Mouse (Mus musculus) hindbrain, embryonic 12.5 days (tissue): ENCODE data around the gene Slc36a3. TPM values are rescaled to one million over a fixed set of nuclear protein-coding genes. Genes with fewer than 3 reads are reported as not detected.

ENCODE experiments used
- ATAC-seq: fragments of 200-750 bp; cut with Nextera tagmentation; 2 replicates; pipeline ENCODE4 v1.8.0; 2017; ENCODE audit warnings: moderate TSS enrichment; ENCODE audit not compliant: low FRiP score
- H3K27ac ChIP-seq: fragments of 300-500 bp; sonication (generic); 2 replicates; pipeline ENCODE4 v1.5.1; 2016; ENCODE audit warnings: mild to moderate bottlenecking
- H3K27me3 ChIP-seq: fragments of 300-500 bp; sonication (generic); 2 replicates; pipeline ENCODE4 v1.6.1; 2016; ENCODE audit warnings: mild to moderate bottlenecking
- H3K36me3 ChIP-seq: fragments of 300-500 bp; sonication (generic); 2 replicates; pipeline ENCODE4 v1.6.1; 2016; ENCODE audit warnings: mild to moderate bottlenecking
- H3K4me1 ChIP-seq: fragments of 300-500 bp; sonication (generic); 2 replicates; pipeline ENCODE4 v1.6.1; 2016
- H3K4me2 ChIP-seq: fragments of 300-500 bp; sonication (generic); replicated peaks from 2 replicates; pipeline ENCODE4 v1.6.1; 2016; ENCODE audit warnings: mild to moderate bottlenecking
- H3K4me3 ChIP-seq: fragments of 300-500 bp; sonication (generic); 2 replicates; pipeline ENCODE4 v1.5.1; 2016; ENCODE audit warnings: mild to moderate bottlenecking
- H3K9ac ChIP-seq: fragments of 300-500 bp; sonication (generic); 2 replicates; pipeline ENCODE4 v1.6.1; 2016; ENCODE audit warnings: mild to moderate bottlenecking, moderate library complexity
- H3K9me3 ChIP-seq: fragments of 300-500 bp; sonication (generic); replicated peaks from 2 replicates; pipeline ENCODE4 v1.6.1; 2016; ENCODE audit warnings: mild to moderate bottlenecking
- WGBS: fragments of 180-500 bp; shearing (Covaris S2); methylation state at CpG from one replicate; pipeline ENCODE4 v1.1.7; 2016; 5-methylcytosine and 5-hydroxymethylcytosine counted together
- polyA plus RNA-seq: library from polyadenylated mRNA; unstranded; fragments of >200 nt; fragmentation: Nextera tagmentation; extraction: Ambion mirVana; gene quantifications from 2 replicates; pipeline ENCODE4 v1.2.1, GENCODE M21; 2016

Slc36a3 gene
- polyA plus RNA-seq, 1 experiment from 2014 or later: not detected

DNA sequence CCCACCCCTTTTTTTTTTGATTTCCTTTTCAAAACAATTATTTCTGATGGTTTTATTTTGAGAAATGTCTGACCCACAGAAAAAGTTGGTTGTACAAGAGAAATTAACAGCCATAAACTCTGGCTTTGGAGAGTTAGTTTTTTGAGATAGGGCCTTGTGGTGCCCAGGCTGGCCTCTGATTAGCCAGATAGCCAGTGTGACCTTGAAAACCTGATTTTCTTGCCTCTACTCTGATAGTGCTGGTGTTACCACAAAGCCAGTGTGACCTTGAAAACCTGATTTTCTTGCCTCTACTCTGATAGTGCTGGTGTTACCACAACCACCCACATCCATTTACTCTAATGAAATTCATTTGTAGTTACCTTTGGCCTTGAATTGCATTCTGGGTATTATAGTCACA is 13.9 kb downstream of the Slc36a3 start:
- H3K4me1 ChIP-seq: no peaks in the 10 kb centered on the region
- no peaks in the 10 kb centered on the region for H3K9me3 ChIP-seq
- no peak overlapping the region for H3K9ac ChIP-seq
- H3K36me3 ChIP-seq: no peaks in the 10 kb centered on the region
- H3K27ac ChIP-seq: no peak overlapping the region
- no peaks in the 10 kb centered on the region for H3K27me3 ChIP-seq
- H3K4me2 ChIP-seq: no peak overlapping the region
- no peak overlapping the region for H3K4me3 ChIP-seq
- ATAC-seq: no peak

- WGBS: 82% methylated on average over 15 of the region's 15 CpGs
- no peaks in the 10 kb centered on the region for H3K9me3 ChIP-seq
- no peaks in the 10 kb centered on the region for H3K27me3 ChIP-seq
- H3K4me2 ChIP-seq: no peak overlapping the region
- no peak overlapping the region for H3K9ac ChIP-seq
- H3K27ac ChIP-seq: no peak overlapping the region
- no peaks in the 10 kb centered on the region for H3K4me1 ChIP-seq
- no peaks in the 10 kb centered on the region for H3K36me3 ChIP-seq
- no peak for ATAC-seq
- H3K4me3 ChIP-seq: no peak overlapping the region
Observed at GRCm38 (mm10) chr11:55136770-55137547, 14.5 kb downstream of the Slc36a3 start.

GRCm38 (mm10) chr11:55134871-55135270 is 16.6 kb downstream of the Slc36a3 start:
- WGBS: 90% methylated on average over 5 of the region's 5 CpGs
- no peak for ATAC-seq
- H3K27me3 ChIP-seq: no peaks in the 10 kb centered on the region
- H3K4me1 ChIP-seq: no peaks in the 10 kb centered on the region
- no peak overlapping the region for H3K4me2 ChIP-seq
- H3K9ac ChIP-seq: no peak overlapping the region
- H3K4me3 ChIP-seq: no peak overlapping the region
- no peaks in the 10 kb centered on the region for H3K36me3 ChIP-seq
- H3K27ac ChIP-seq: no peak overlapping the region
- no peaks in the 10 kb centered on the region for H3K9me3 ChIP-seq

DNA sequence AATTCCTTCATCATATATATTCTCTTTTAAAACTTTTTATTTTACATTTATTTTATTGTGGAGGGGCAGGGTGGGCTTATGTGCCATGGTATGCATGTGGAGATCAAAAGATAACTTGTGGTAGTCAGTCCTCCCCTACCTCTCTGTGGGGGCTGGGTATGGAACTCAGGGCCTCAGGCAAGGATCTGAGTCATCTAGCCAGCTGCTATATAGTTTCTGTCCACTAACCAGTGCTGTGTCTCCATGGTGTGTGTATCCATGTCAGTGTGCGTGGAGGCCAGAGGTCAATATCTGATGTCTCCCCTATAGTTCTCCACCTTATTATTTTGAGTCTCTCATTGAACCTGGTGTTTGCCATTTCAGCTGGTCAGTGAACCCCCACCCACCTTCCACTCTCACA is 17.1 kb downstream of the Slc36a3 start:
- Histone ChIP-seq H3K4me3 (no peak overlapping the region), H3K27ac (no peak overlapping the region), H3K4me2 (no peak overlapping the region), H3K4me1 (no peaks in the 10 kb centered on the region), H3K27me3 (no peaks in the 10 kb centered on the region), H3K9ac (no peak overlapping the region), H3K36me3 (no peaks in the 10 kb centered on the region), H3K9me3 (no peaks in the 10 kb centered on the region)
- ATAC-seq: no peak
- WGBS: 86% methylated on average over 1 of the region's 1 CpGs

DNA sequence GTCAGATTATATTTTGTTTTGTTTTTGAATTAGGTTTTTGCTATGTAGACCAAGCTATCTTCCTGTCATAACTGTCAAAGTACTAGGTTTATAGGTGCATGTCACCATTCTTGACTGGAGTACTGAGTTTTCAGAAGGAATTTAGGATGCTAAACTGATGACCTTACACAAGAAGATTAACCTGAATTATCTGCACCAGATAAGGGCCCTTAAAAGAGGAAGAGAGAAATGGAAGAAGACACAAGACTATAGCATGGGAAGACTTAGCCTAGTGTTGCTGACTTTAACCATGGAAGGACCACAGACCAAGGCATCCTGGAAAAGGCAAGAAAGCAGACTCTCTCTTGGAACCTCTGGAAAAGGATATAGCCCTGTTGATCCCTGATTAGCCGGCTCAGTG is 18.3 kb downstream of the Slc36a3 start:
- 94% methylated on average over 1 of the region's 1 CpGs for WGBS
- ATAC-seq: no peak

DNA sequence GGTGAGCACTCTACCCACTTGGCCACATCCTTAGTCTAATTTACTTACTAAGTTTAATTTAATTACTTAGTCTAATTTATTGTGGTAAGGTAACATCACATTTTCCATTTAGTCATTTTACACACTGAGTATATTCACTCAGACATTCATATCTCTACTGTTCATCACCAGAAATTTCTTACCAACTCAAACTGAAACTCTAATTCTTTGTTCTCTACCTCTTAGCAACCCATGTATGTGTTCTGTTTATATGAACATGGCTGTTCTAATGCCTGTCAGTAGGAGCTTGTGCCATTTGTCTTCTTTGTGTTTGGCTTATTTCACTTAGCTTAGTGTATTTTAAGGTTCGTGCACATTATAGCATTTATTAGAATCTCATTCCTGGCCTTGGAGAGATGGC is 19.6 kb downstream of the Slc36a3 start:
- Histone ChIP-seq H3K9me3 (no peaks in the 10 kb centered on the region), H3K4me1 (no peaks in the 10 kb centered on the region), H3K4me3 (no peak overlapping the region), H3K27ac (no peak overlapping the region), H3K4me2 (no peak overlapping the region), H3K9ac (no peak overlapping the region), H3K36me3 (no peaks in the 10 kb centered on the region), H3K27me3 (no peaks in the 10 kb centered on the region)
- no peak for ATAC-seq
- WGBS: 91% methylated on average over 1 of the region's 1 CpGs

More for the DNA sequence above, 18.3 kb downstream of the Slc36a3 start:
- Histone ChIP-seq H3K4me3 (no peak overlapping the region), H3K27me3 (no peaks in the 10 kb centered on the region), H3K4me2 (no peak overlapping the region), H3K4me1 (no peaks in the 10 kb centered on the region), H3K9me3 (no peaks in the 10 kb centered on the region), H3K36me3 (no peaks in the 10 kb centered on the region), H3K27ac (no peak overlapping the region), H3K9ac (no peak overlapping the region)

- H3K9me3 ChIP-seq: no peaks in the 10 kb centered on the region
- H3K27me3 ChIP-seq: no peaks in the 10 kb centered on the region
- H3K36me3 ChIP-seq: no peaks in the 10 kb centered on the region
- H3K4me2 ChIP-seq: no peak overlapping the region
- no peaks in the 10 kb centered on the region for H3K4me1 ChIP-seq
- no peak for ATAC-seq
- H3K9ac ChIP-seq: no peak overlapping the region
- H3K4me3 ChIP-seq: no peak overlapping the region
- H3K27ac ChIP-seq: no peak overlapping the region
- 89% methylated on average over 11 of the region's 11 CpGs for WGBS
Observed at GRCm38 (mm10) chr11:55131077-55131742, 20.3 kb downstream of the Slc36a3 start.

DNA sequence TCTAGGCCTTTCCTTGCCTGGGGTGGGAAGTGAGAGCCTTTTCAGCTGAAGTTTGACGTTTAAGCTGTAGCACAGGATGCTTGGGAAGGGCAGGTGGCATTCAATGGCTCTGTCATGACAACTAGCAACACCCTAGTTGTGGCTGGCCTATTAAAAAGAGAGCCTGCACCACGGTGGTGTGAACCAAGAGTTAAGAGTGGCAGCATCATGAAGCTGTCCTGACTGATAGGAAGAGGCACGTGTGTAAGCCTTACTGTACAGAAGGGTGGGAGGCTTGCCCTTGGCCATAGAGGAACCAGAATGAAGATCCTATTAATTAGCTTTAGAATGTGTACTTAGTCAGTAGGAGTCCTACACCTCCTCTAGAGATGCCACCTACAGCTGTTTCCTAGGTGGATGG is 23.1 kb downstream of the Slc36a3 start:
- 75% methylated on average over 3 of the region's 3 CpGs for WGBS
- Histone ChIP-seq H3K36me3 (no peaks in the 10 kb centered on the region), H3K27me3 (no peaks in the 10 kb centered on the region), H3K4me3 (no peak overlapping the region), H3K4me2 (no peak overlapping the region), H3K27ac (no peak overlapping the region), H3K9me3 (no peaks in the 10 kb centered on the region), H3K4me1 (no peaks in the 10 kb centered on the region), H3K9ac (no peak overlapping the region)
- no peak for ATAC-seq

DNA sequence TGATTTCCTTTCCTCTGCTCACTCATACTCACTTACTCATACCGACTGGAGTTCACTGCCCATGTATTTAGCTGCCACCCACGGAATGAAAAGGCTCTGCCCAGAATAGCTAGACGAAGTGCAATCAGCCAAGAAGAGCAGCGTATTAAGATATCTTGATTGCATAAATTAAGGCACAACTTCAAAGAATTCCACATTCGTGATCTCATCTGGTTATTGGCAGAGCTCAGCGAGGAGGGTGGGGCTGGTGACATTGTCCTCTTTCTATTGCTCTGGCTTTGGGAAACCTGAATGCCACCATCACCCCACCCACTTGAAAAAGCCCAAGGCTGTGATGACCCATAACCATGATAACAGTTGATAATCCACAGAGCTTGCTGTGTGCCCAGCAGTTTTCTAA is 23.6 kb downstream of the Slc36a3 start:
- 82% methylated on average over 6 of the region's 6 CpGs for WGBS
- Histone ChIP-seq H3K4me2 (no peak overlapping the region), H3K36me3 (no peaks in the 10 kb centered on the region)

DNA sequence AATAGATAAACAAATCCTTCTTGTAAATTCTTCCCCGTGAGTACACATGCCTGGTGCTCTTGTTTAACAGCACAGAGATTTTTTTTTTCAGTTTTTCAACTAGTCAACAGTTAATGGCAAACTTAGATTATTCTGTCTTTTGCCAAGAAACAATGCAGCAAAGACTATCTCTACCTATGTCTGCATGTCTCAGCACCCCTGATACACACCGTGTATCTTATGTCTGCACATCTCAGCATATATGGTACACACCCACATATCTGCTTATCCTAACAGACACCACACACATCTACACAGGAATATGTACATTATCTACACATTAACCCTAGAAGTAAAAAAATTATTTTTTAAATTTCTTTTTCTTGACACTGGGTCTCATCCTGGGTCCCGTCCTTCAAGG is 24.8 kb downstream of the Slc36a3 start:
- no peak overlapping the region for H3K27ac ChIP-seq
- no peaks in the 10 kb centered on the region for H3K4me1 ChIP-seq
- no peak for ATAC-seq
- H3K4me2 ChIP-seq: no peak overlapping the region
- H3K9ac ChIP-seq: no peak overlapping the region
- no peaks in the 10 kb centered on the region for H3K36me3 ChIP-seq
- no peaks in the 10 kb centered on the region for H3K27me3 ChIP-seq
- WGBS: 85% methylated on average over 3 of the region's 3 CpGs
- H3K4me3 ChIP-seq: no peak overlapping the region
- no peaks in the 10 kb centered on the region for H3K9me3 ChIP-seq

More for the DNA sequence above, 23.6 kb downstream of the Slc36a3 start:
- Histone ChIP-seq H3K9ac (no peak overlapping the region), H3K27ac (no peak overlapping the region), H3K27me3 (no peaks in the 10 kb centered on the region), H3K4me3 (no peak overlapping the region), H3K4me1 (no peaks in the 10 kb centered on the region), H3K9me3 (no peaks in the 10 kb centered on the region)
- ATAC-seq: no peak

DNA sequence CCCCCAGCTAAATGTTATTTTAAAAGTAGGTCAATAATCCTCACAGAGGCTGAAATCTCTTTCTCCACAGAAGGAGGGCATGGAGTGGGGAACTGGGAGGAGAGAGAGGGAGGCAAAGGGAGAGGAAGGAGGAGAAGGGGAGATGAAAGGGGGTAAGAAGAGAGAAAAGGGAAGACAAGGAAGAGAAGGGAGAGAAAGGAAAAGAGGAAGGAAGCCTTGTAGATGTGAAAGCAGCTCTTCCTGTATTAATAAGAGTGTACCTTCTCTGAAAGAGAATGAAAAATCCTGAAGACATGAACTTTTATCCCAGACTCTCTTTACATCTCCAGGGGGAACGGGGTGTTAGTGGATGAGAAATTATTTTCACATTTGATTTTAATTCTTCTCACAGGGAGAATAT is 30.1 kb downstream of the Slc36a3 start:
- Histone ChIP-seq H3K9ac (no peak overlapping the region), H3K9me3 (no peaks in the 10 kb centered on the region), H3K27me3 (no peaks in the 10 kb centered on the region), H3K27ac (no peak overlapping the region), H3K36me3 (no peaks in the 10 kb centered on the region), H3K4me3 (no peak overlapping the region), H3K4me1 (no peaks in the 10 kb centered on the region), H3K4me2 (no peak overlapping the region)
- ATAC-seq: no peak
- 89% methylated on average over 1 of the region's 1 CpGs for WGBS

- ATAC-seq: no peak
- no peak overlapping the region for H3K4me2 ChIP-seq
- no peak overlapping the region for H3K9ac ChIP-seq
- no peak overlapping the region for H3K4me3 ChIP-seq
- no peak overlapping the region for H3K27ac ChIP-seq
- H3K36me3 ChIP-seq: no peaks in the 10 kb centered on the region
- 78% methylated on average over 8 of the region's 8 CpGs for WGBS
- no peaks in the 10 kb centered on the region for H3K27me3 ChIP-seq
- H3K9me3 ChIP-seq: no peaks in the 10 kb centered on the region
- H3K4me1 ChIP-seq: no peaks in the 10 kb centered on the region
Observed at GRCm38 (mm10) chr11:55120821-55121271, 30.7 kb downstream of the Slc36a3 start.

DNA sequence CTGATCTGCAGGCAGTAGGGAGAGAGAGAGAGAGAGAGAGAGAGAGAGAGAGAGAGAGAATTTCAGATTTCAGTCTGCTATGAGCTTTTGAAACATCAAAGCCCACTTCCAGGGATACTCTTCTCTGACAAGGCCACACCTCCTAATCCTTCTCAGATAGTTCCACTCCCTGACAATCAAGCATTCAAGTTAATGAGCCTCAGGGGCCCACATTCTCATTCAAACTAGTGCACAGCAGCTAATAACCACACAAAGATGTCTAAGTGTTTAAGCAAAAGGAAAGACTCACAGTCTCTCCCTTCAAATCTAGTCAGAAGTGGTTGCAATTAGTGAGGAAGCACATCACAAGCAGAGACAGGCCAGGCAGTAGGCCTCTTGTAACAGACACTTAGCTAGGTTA is 31.2 kb downstream of the Slc36a3 start:
- Histone ChIP-seq H3K27me3 (no peaks in the 10 kb centered on the region), H3K9me3 (no peaks in the 10 kb centered on the region), H3K9ac (no peak overlapping the region), H3K4me2 (no peak overlapping the region), H3K4me1 (no peaks in the 10 kb centered on the region), H3K4me3 (no peak overlapping the region), H3K27ac (no peak overlapping the region), H3K36me3 (no peaks in the 10 kb centered on the region)
- ATAC-seq: no peak
